31 mouse cellular contexts compared by ENCODE assay signal in genomic region chr7:13450541-13450940, GRCm38 (mm10). TPM values are rescaled to one million over a fixed set of nuclear protein-coding genes. Genes with fewer than 3 reads are reported as not detected.
"Had no signal": no experiment of that assay in that cellular context is flagged by ENCODE, and none has a peak within 500 bp of the region (broad histone marks: within the 10 kb centered on the region; RNA-seq: fewer than 3 reads in every experiment).

Gene Bsph1 (plus strand): TSS chr7:13450841.

RNA-seq across cellular contexts. Expression of gene Bsph1, which starts in this region (rescaled TPM):
- total RNA-seq: common myeloid progenitor, adult 5-6 weeks; forebrain, postnatal 0 days; gastrocnemius, adult 18-20 months; gastrocnemius, adult 2 months; gastrocnemius, adult 8-10 months; gastrocnemius, postnatal 10 days; gastrocnemius, postnatal 14 days; gastrocnemius, postnatal 25 days; gastrocnemius, postnatal 36 days; gastrocnemius, postnatal 4 days; granulocyte monocyte progenitor cell, adult 5-6 weeks; heart, adult 18-20 months; heart, adult 2 months; heart, adult 8-10 months had no signal
- polyA plus RNA-seq: cerebellum, adult 2 months; cortical plate, adult 2 months; embryonic facial prominence, embryonic 10.5 days; embryonic facial prominence, embryonic 11.5 days; embryonic facial prominence, embryonic 12.5 days; embryonic facial prominence, embryonic 13.5 days; embryonic facial prominence, embryonic 14.5 days; embryonic facial prominence, embryonic 15.5 days; erythroblast, embryonic 14.5 days; forebrain, embryonic 10.5 days; forebrain, embryonic 11.5 days; forebrain, embryonic 12.5 days; forebrain, embryonic 13.5 days; forebrain, embryonic 14.5 days; forebrain, embryonic 15.5 days; forebrain, embryonic 16.5 days; forebrain, postnatal 0 days; heart, adult 2 months; heart, embryonic 10.5 days had no signal
